Mouse (Mus musculus) E14TG2a.4 (cell line): ENCODE measurements around the gene 1700012A03Rik.

Source experiments
- H3K27me3 ChIP-seq: 2 replicates; pipeline ENCODE4 v1.6.1; 2014; ENCODE audit warnings: low read length, control low read depth; ENCODE audit not compliant: insufficient read depth
- H3K36me3 ChIP-seq: 2 replicates; pipeline ENCODE4 v1.6.1; 2014; ENCODE audit warnings: low read length, control low read depth; ENCODE audit not compliant: insufficient read depth
- H3K4me1 ChIP-seq: replicated peaks from 2 replicates; pipeline ENCODE4 v1.6.1; 2014; ENCODE audit warnings: low read depth, low read length, control low read depth
- H3K4me3 ChIP-seq: replicated peaks from 2 replicates; pipeline ENCODE4 v1.5.1; 2014; ENCODE audit warnings: mild to moderate bottlenecking, low read length
- H3K9me3 ChIP-seq: 2 replicates; pipeline ENCODE4 v1.6.1; 2014; ENCODE audit warnings: low read length, control low read depth
- CTCF ChIP-seq: conservative IDR thresholded peaks from 2 replicates; pipeline ENCODE4 v1.5.1; 2014; ENCODE audit warnings: low read length
- NANOG ChIP-seq: IDR thresholded peaks from 2 replicates; pipeline ENCODE4 v1.6.1; 2014; ENCODE audit warnings: borderline replicate concordance, low read length, mixed read lengths
- POU5F1 ChIP-seq: IDR thresholded peaks from 2 replicates; pipeline ENCODE4 v1.6.1; 2014; ENCODE audit warnings: low read length, borderline replicate concordance

Gene 1700012A03Rik

DNA sequence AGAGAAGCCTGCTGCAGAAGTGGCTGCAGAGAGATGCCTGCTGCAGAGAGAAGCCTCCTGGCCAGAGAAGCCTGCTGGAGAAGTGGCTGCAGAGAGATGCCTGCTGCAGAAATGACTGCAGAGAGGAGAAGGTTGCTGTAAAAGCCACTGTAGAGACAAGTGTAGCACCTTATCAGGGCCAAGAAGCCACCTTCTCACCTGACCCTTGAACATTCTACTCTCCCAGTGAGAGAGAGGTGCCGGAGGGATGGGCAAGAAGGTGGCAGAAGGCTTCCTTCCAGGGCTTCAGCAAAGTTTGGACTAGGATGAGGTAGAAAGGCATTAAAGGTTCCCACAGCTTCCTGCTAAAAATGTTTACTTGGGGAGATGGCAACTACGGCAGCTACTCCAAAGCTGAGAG, 8.5 kb downstream of the 1700012A03Rik start:
- Histone ChIP-seq H3K27me3 (0 out of 2 replicates have a peak, but pooled peaks cover 3% of the 10 kb centered on the region), H3K4me1 (peaks cover 26% of the 10 kb centered on the region), H3K9me3 (peaks cover 21% of the 10 kb centered on the region), H3K4me3 (no peak overlapping the region), H3K36me3 (no peaks in the 10 kb centered on the region)
- TF ChIP-seq NANOG (no peak), CTCF (no peak), POU5F1 (no peak)

DNA sequence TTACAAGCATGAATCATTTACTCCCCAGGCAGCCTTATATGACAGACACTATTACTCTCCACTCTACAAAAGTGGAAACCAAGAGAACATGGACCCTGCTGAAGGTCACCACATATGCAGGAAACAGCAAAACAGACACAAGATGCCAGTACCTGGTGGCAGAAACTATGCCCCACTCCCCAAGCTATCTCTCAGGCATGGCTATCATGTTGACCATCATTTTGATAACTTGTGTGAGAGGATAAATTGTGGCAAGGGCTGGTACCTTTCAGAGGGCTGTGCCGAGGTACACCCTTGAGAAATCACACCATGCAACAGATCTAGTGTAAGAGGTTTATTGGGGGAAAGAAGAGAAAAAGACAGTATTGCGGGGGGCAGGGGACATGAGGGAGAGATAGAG, 10.6 kb downstream of the 1700012A03Rik start:
- TF ChIP-seq POU5F1 = no peak
- H3K4me3 ChIP-seq = no peak overlapping the region
- H3K36me3 ChIP-seq = no peaks in the 10 kb centered on the region
- peaks cover 29% of the 10 kb centered on the region for H3K4me1 ChIP-seq
- 0 out of 2 replicates have a peak, but pooled peaks cover 3% of the 10 kb centered on the region for H3K27me3 ChIP-seq
- H3K9me3 ChIP-seq = peaks cover 16% of the 10 kb centered on the region

DNA sequence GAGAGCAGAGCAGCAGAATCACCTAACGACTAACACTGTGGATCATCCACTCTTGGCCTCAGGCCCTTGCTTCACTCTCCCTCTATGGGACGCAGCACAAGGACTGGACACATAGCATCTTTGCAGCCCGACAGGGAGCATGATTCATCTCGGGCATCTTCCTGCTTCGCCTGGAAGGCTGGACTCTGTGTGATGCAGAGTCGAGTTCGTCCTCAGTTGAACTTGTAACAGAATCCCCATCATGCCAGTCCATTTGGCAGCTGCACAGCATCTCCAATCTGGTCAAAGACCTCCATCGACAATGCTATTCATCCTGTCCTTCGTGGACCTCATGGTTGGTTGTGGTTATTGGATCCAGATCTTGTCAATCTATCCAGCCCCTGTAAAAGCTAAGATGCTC, 11.2 kb downstream of the 1700012A03Rik start:
- H3K4me3 ChIP-seq = no peak overlapping the region
- TF ChIP-seq CTCF (no peak), POU5F1 (no peak), NANOG (no peak)

DNA sequence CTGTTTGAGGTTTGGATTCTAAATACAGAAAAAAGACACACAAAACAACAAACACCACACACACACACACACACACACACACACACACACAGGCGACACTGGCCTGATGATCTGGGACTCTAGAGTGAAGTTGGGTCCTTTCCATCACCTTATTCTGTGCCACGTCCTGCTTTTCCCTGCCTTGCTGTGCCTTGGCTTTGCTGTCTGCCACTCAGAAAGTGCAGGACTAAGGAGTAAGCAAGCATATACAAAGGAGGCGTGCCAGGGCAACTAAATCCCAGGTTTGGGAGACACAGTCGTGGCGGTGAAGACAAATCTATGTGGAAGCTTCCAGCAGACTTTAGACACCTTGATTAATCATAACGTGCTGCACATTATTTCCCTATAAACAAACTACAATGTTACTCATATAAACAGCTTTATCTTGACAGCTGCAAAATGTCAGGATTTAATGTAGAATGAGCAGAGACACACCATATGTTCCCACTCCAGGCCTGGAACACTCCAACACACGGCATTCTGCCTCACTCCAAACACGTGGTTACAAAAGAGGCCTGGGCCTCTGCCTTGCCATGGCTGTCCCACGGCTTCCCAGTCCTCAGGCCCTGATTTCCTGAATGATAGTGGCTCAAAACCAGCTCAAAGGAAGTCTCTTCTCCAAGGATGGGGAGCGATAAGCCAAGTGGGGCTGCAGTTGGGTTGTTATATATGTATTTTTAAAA, 15.9 kb downstream of the 1700012A03Rik start:
- Histone ChIP-seq H3K27me3 (0 out of 2 replicates have a peak, but pooled peaks cover 3% of the 10 kb centered on the region), H3K9me3 (no peaks in the 10 kb centered on the region; the same call in 1 of the 2 replicates), H3K36me3 (no peaks in the 10 kb centered on the region), H3K4me1 (peaks cover 14% of the 10 kb centered on the region), H3K4me3 (no peak overlapping the region)
- TF ChIP-seq NANOG (no peak), CTCF (no peak), POU5F1 (no peak)

More for the DNA sequence above, 11.2 kb downstream of the 1700012A03Rik start:
- H3K4me1 ChIP-seq = peaks cover 25% of the 10 kb centered on the region
- no peaks in the 10 kb centered on the region for H3K36me3 ChIP-seq
- H3K27me3 ChIP-seq = 0 out of 2 replicates have a peak, but pooled peaks cover 3% of the 10 kb centered on the region
- H3K9me3 ChIP-seq = peaks cover 11% of the 10 kb centered on the region

DNA sequence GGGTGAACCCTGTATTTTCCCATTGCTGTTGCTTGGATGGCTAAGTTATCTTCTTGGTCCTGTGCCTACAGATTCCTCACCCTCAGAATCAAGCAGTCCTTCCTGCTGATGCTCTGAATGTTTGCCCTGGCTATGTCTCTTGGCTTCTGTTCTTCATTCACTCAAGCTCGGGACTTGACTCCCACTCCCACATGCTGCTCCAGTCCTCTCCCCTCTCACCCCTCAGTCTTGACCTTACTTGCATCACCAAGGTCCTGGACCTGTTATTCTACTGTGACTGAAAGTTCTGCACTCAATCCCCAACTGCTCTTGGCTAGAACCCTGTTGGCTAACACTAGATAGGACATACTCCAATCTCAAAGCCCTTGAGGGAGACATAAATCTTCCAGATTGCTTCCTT, 22.1 kb downstream of the 1700012A03Rik start:
- Histone ChIP-seq H3K4me1 (no peaks in the 10 kb centered on the region), H3K9me3 (peaks cover 5% of the 10 kb centered on the region), H3K36me3 (no peaks in the 10 kb centered on the region), H3K4me3 (no peak overlapping the region), H3K27me3 (no peaks in the 10 kb centered on the region)
- TF ChIP-seq POU5F1 (no peak), CTCF (no peak), NANOG (no peak)

DNA sequence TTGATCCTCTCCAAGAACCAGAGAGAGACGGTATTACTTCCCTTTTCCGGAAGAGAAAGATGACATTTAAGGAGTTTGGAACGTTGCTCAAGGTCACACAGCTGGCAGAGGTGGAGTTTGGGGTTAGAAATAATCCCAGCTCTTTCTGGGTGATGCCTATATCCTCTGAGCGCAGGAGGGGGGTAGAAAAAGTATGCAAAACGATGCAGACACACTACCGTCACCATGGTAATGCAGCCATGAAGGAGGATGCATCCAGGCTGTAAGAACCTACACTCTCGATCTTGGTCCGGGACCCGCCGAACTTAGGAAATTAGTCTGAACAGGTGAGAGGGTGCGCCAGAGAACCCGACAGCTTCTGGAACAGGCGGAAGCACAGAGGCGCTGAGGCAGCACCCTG, 43.3 kb downstream of the 1700012A03Rik start:
- H3K9me3 ChIP-seq = peaks cover 8% of the 10 kb centered on the region; the same call in 1 of the 2 replicates
- peaks cover 6% of the 10 kb centered on the region for H3K4me1 ChIP-seq
- no peak for TF ChIP-seq POU5F1
- no peak for TF ChIP-seq NANOG
- no peak for TF ChIP-seq CTCF
- no peaks in the 10 kb centered on the region for H3K27me3 ChIP-seq
- H3K36me3 ChIP-seq = no peaks in the 10 kb centered on the region
- peak overlapping the region; percentile 52 for H3K4me3 ChIP-seq

DNA sequence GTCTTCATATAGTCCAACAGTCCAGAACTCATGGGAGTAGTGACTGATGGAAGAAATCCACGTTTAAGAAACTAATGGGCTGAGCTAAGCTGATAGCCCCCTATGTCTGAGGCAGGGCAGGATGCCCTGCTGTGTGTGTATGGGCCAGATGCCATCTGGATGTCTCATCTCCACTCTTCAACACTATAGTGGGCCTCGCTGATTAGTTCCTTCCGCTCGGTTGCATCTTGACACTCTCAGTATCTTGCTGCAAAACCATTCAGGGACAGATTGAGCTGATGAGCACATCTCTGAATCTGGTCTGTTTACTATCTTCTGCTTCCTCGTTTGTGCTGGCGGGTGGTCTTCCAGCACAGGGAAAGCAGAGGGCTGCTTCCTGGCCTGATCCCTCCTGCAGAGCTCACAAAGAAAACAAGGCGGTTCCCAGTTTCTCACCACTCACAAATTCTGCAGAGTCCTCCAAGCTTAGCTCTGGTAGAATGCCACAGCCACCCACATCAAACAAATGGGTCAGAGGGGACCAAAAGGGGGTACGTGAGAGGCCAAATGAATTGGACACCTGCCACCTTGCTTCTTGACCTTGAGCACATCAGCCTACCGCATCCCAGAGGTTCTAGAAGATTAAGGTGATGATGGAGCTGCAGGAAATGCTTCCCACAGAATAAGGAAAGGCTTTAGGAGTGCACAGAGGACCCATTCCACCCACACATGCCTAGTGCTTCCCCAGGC, 55.7 kb downstream of the 1700012A03Rik start:
- Histone ChIP-seq H3K9me3 (peaks cover 7% of the 10 kb centered on the region), H3K4me1 (peaks cover 9% of the 10 kb centered on the region), H3K4me3 (no peak overlapping the region), H3K27me3 (no peaks in the 10 kb centered on the region), H3K36me3 (no peaks in the 10 kb centered on the region)
- no peak for TF ChIP-seq POU5F1
- TF ChIP-seq NANOG = no peak
- no peak for TF ChIP-seq CTCF
